Mouse (Mus musculus) heart, embryonic 14.5 days (tissue): ENCODE results near the gene Aoah. TPM values are rescaled to one million over a fixed set of nuclear protein-coding genes. Genes with fewer than 3 reads are reported as not detected.

Experiments used
- ATAC-seq: fragments of 200-750 bp; cut with Nextera tagmentation; 2 replicates; pipeline ENCODE4 v1.8.0; 2017; ENCODE audit warnings: low read depth, moderate TSS enrichment; ENCODE audit not compliant: insufficient number of reproducible peaks, insufficient read depth, low FRiP score
- H3K27ac ChIP-seq, 2 experiments: fragments of 200-500 bp in 1 of 2; fragments of 300-500 bp in 1 of 2; sonication (generic) in 1 of 2; replicated peaks in 1 of 2; 2 replicates each; pipeline ENCODE4 v1.5.1; 2012 to 2014; ENCODE audit warnings: low read depth in 2 of 2, low read length in 2 of 2, control low read depth in 1 of 2, mild to moderate bottlenecking in 1 of 2, mixed read lengths in 1 of 2; ENCODE audit not compliant: control insufficient read depth in 1 of 2, insufficient read depth in 1 of 2
- H3K27me3 ChIP-seq: fragments of 300-500 bp; sonication (generic); 2 replicates; pipeline ENCODE4 v1.6.1; 2014; ENCODE audit warnings: mild to moderate bottlenecking, low read length, control low read depth; ENCODE audit not compliant: control insufficient read depth, insufficient read depth
- H3K36me3 ChIP-seq: fragments of 300-500 bp; sonication (generic); 2 replicates; pipeline ENCODE4 v1.6.1; 2014; ENCODE audit warnings: mild to moderate bottlenecking, control low read depth, low read length, mixed read lengths; ENCODE audit not compliant: control insufficient read depth, insufficient read depth
- H3K4me1 ChIP-seq, 2 experiments: fragments of 200-500 bp in 1 of 2; fragments of 300-500 bp in 1 of 2; sonication (generic) in 1 of 2; 2 replicates each; pipeline ENCODE4 v1.6.1; 2012 to 2014; ENCODE audit warnings: low read length in 2 of 2, control low read depth in 1 of 2, mixed read lengths in 1 of 2; ENCODE audit not compliant: control insufficient read depth in 2 of 2, insufficient read depth in 2 of 2
- H3K4me2 ChIP-seq: fragments of 300-500 bp; sonication (generic); 2 replicates; pipeline ENCODE4 v1.6.1; 2014; ENCODE audit warnings: mild to moderate bottlenecking, low read length
- H3K4me3 ChIP-seq, 2 experiments: fragments of 200-500 bp in 1 of 2; fragments of 300-500 bp in 1 of 2; sonication (generic) in 1 of 2; 2 replicates each; pipeline ENCODE4 v1.5.1; 2012 to 2014; ENCODE audit warnings: low read length in 2 of 2, mild to moderate bottlenecking in 2 of 2, control low read depth in 1 of 2, low read depth in 1 of 2, moderate library complexity in 1 of 2; ENCODE audit not compliant: control insufficient read depth in 1 of 2, insufficient read depth in 1 of 2
- H3K9ac ChIP-seq: fragments of 300-500 bp; sonication (generic); 2 replicates; pipeline ENCODE4 v1.6.1; 2014; ENCODE audit warnings: mild to moderate bottlenecking, low read length
- H3K9me3 ChIP-seq: fragments of 300-500 bp; sonication (generic); 2 replicates; pipeline ENCODE4 v1.6.1; 2016; ENCODE audit warnings: low read length, control low read depth; ENCODE audit not compliant: control insufficient read depth
- WGBS: fragments of 180-500 bp; shearing (Covaris S2); extraction: QIAGEN DNeasy Blood & Tissue Kit; methylation state at CpG from one replicate; pipeline ENCODE4 v1.1.7; 2014; 5-methylcytosine and 5-hydroxymethylcytosine counted together
- polyA plus RNA-seq: library from polyadenylated mRNA; unstranded; fragments of >200 nt; fragmentation: Nextera tagmentation; extraction: Ambion mirVana; gene quantifications from 2 replicates; pipeline ENCODE4 v1.2.1, GENCODE M21; 2014

Aoah gene
- polyA plus RNA-seq, 1 experiment from 2014 or later: 0.72 TPM

DNA sequence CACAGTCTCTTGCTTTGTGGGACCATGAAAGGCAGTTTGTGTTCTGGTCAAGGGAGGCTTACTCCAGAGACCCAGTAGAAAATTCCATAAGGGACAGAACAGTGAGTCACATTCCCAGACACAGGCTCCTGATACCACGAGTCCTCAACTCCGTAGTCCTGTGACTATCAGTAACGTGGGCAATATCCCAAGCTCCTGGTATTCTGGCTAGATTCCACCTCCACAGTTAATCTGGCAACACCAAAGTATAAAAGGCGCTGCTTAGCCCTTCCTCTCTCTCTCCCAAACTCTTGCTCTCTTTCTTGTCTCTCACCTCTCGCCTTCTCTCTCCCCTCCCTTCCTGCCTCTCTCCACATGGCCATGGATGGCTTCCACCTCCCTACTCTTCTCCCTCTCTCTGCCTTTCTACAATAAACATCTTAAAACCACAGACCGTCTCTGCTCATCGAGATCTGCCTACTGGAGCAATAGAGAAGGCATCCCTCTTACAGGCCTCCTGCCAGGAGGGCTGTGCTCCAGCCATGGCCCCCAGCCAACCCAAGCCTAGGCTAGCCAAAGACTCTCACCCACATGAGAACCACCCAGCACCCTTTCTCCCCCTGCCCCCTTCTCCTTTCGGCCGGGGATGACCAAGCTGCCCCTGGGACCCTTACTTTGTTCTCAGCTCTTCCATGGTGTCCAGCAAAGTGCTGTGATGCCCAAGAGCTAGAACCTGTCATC, 35.4 kb downstream of the Aoah start:
- no peaks in the 10 kb centered on the region for H3K9me3 ChIP-seq
- no peaks in the 10 kb centered on the region for H3K4me1 ChIP-seq
- H3K27ac ChIP-seq: peak overlapping the region in 1 of 2 experiments; percentile 5; a peak in 1 of 4 replicates
- H3K4me3 ChIP-seq: no peak overlapping the region
- WGBS: 66% methylated on average over 9 of the region's 9 CpGs
- no peaks in the 10 kb centered on the region for H3K36me3 ChIP-seq
- H3K9ac ChIP-seq: no peak overlapping the region
- no peak overlapping the region for H3K4me2 ChIP-seq
- no peaks in the 10 kb centered on the region for H3K27me3 ChIP-seq
- ATAC-seq: no peak

GRCm38 (mm10) chr13:20855893-20856292, 62.0 kb downstream of the Aoah start:
- Histone ChIP-seq H3K4me2 (no peak overlapping the region), H3K9me3 (no peaks in the 10 kb centered on the region), H3K27me3 (no peaks in the 10 kb centered on the region), H3K4me1 (no peaks in the 10 kb centered on the region), H3K27ac (no peak overlapping the region), H3K9ac (no peak overlapping the region), H3K4me3 (no peak overlapping the region), H3K36me3 (no peaks in the 10 kb centered on the region)
- WGBS: 45% methylated on average over 3 of the region's 3 CpGs
- ATAC-seq: no peak

DNA sequence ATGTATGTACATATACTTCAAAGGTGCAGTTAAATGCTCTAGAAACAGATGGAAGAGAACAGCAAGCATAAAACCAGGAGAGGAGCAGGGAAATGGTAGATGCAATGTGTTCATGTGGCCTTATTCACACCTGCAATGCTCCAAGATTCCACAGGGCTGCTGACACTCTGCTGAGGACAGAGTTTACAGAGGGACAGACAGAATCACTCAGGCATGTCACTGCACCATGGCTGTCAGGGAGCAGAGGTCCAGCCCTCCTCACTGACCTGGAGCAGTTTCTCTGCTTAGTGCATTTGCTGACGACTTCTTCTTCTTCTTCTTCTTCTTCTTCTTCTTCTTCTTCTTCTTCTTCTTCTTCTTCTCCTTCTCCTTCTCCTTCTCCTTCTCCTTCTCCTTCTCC, 105.5 kb downstream of the Aoah start:
- Histone ChIP-seq H3K9ac (no peak overlapping the region), H3K4me1 (peaks cover 6 to 13% of the 10 kb centered on the region in 2 experiments), H3K27me3 (no peaks in the 10 kb centered on the region), H3K4me3 (no peak overlapping the region), H3K36me3 (no peaks in the 10 kb centered on the region), H3K4me2 (no peak overlapping the region), H3K9me3 (no peaks in the 10 kb centered on the region), H3K27ac (no peak overlapping the region)
- WGBS: 48% methylated on average over 1 of the region's 1 CpGs
- no peak for ATAC-seq

- H3K9ac ChIP-seq: no peak overlapping the region
- peak; percentile 93 for ATAC-seq
- peak overlapping the region; percentile 80 to 81 for H3K27ac ChIP-seq
- no peaks in the 10 kb centered on the region for H3K36me3 ChIP-seq
- H3K4me3 ChIP-seq: no peak overlapping the region
- peaks cover 6 to 13% of the 10 kb centered on the region in 2 experiments for H3K4me1 ChIP-seq
- no peaks in the 10 kb centered on the region for H3K9me3 ChIP-seq
- 13% methylated on average over 8 of the region's 8 CpGs for WGBS
- H3K27me3 ChIP-seq: no peaks in the 10 kb centered on the region
- H3K4me2 ChIP-seq: peak overlapping the region; percentile 36
These were observed 106.6 kb downstream of the Aoah start for GRCm38 (mm10) chr13:20900396-20900971.

DNA sequence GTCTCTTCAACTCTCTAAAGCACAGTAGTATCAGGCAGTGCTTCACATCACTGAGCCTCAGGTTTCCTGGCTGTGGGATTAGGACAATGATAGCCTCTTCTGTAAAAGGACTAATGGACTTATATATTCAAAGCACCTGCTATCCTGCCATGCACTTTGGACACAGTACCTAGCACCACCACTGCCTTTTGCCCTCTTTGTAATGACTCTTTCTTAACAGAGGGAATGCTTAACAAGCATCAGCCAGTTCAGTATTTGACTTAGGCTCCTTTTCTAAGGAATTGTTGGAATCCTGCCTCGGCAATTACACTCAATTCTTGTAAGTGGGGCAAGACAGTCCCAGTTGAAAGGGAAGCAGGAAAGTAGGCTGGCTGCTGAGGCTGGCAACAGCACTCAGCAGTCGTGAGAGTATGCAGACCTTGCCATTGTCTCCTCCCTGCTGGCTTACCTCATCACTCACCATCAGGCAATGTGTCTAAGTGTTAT, 107.1 kb downstream of the Aoah start:
- Histone ChIP-seq H3K27me3 (no peaks in the 10 kb centered on the region), H3K9me3 (no peaks in the 10 kb centered on the region), H3K4me2 (peak overlapping the region; percentile 36), H3K27ac (peak overlapping the region; percentile 80 to 81), H3K9ac (no peak overlapping the region), H3K4me3 (no peak overlapping the region), H3K4me1 (peaks cover 6 to 13% of the 10 kb centered on the region in 2 experiments), H3K36me3 (no peaks in the 10 kb centered on the region)
- ATAC-seq: no peak; the same call in 1 of the 2 replicates
- WGBS: 10% methylated on average over 2 of the region's 2 CpGs

- 66% methylated on average over 3 of the region's 3 CpGs for WGBS
- Histone ChIP-seq H3K9me3 (no peaks in the 10 kb centered on the region), H3K9ac (no peak overlapping the region), H3K36me3 (no peaks in the 10 kb centered on the region), H3K4me3 (no peak overlapping the region), H3K4me1 (peaks cover 6 to 13% of the 10 kb centered on the region in 2 experiments), H3K27ac (no peak overlapping the region), H3K27me3 (no peaks in the 10 kb centered on the region), H3K4me2 (no peak overlapping the region)
- ATAC-seq: no peak
These were observed 107.8 kb downstream of the Aoah start for GRCm38 (mm10) chr13:20901634-20902135.

- no peak overlapping the region for H3K4me3 ChIP-seq
- H3K4me2 ChIP-seq: no peak overlapping the region
- H3K27ac ChIP-seq: no peak overlapping the region
- no peaks in the 10 kb centered on the region for H3K27me3 ChIP-seq
- ATAC-seq: no peak
- 65% methylated on average over 4 of the region's 4 CpGs for WGBS
- peaks cover 6 to 13% of the 10 kb centered on the region in 2 experiments for H3K4me1 ChIP-seq
- H3K9me3 ChIP-seq: no peaks in the 10 kb centered on the region
- no peak overlapping the region for H3K9ac ChIP-seq
- no peaks in the 10 kb centered on the region for H3K36me3 ChIP-seq
These were observed 110.2 kb downstream of the Aoah start for GRCm38 (mm10) chr13:20904118-20904517.
